Mouse (Mus musculus) heart, embryonic 12.5 days (tissue): ENCODE results near the gene Ces2a. TPM values are rescaled to one million over a fixed set of nuclear protein-coding genes. Genes with fewer than 3 reads are reported as not detected.

ENCODE experiments used
- ATAC-seq: fragments of 200-750 bp; cut with Nextera tagmentation; 2 replicates; pipeline ENCODE4 v1.8.0; 2017; ENCODE audit warnings: moderate TSS enrichment, moderate library complexity; ENCODE audit not compliant: insufficient number of reproducible peaks, low FRiP score
- H3K27ac ChIP-seq: fragments of 300-500 bp; sonication (generic); 2 replicates; pipeline ENCODE4 v1.5.1; 2016; ENCODE audit warnings: mild to moderate bottlenecking, moderate library complexity; ENCODE audit not compliant: poor library complexity, severe bottlenecking
- H3K27me3 ChIP-seq: fragments of 300-500 bp; sonication (generic); replicated peaks from 2 replicates; pipeline ENCODE4 v1.6.1; 2016; ENCODE audit warnings: mild to moderate bottlenecking, moderate library complexity
- H3K36me3 ChIP-seq: fragments of 300-500 bp; sonication (generic); 2 replicates; pipeline ENCODE4 v1.6.1; 2016; ENCODE audit warnings: mild to moderate bottlenecking, moderate library complexity
- H3K4me1 ChIP-seq: fragments of 300-500 bp; sonication (generic); replicated peaks from 2 replicates; pipeline ENCODE4 v1.6.1; 2016; ENCODE audit warnings: mild to moderate bottlenecking
- H3K4me2 ChIP-seq: fragments of 300-500 bp; sonication (generic); 2 replicates; pipeline ENCODE4 v1.6.1; 2016; ENCODE audit warnings: mild to moderate bottlenecking, moderate library complexity
- H3K4me3 ChIP-seq: fragments of 300-500 bp; sonication (generic); 2 replicates; pipeline ENCODE4 v1.5.1; 2016; ENCODE audit warnings: mild to moderate bottlenecking
- H3K9ac ChIP-seq: fragments of 300-500 bp; sonication (generic); 2 replicates; pipeline ENCODE4 v1.6.1; 2016; ENCODE audit warnings: mild to moderate bottlenecking, moderate library complexity
- H3K9me3 ChIP-seq: fragments of 300-500 bp; sonication (generic); replicated peaks from 2 replicates; pipeline ENCODE4 v1.6.1; 2016; ENCODE audit warnings: mild to moderate bottlenecking, moderate library complexity
- WGBS: fragments of 180-500 bp; shearing (Covaris S2); methylation state at CpG from one replicate; pipeline ENCODE4 v1.1.7; 2016; 5-methylcytosine and 5-hydroxymethylcytosine counted together
- polyA plus RNA-seq: library from polyadenylated mRNA; unstranded; fragments of >200 nt; fragmentation: Nextera tagmentation; extraction: Ambion mirVana; gene quantifications from 2 replicates; pipeline ENCODE4 v1.2.1, GENCODE M21; 2016

The Ces2a gene
- polyA plus RNA-seq, result not detected in 2 replicates

DNA sequence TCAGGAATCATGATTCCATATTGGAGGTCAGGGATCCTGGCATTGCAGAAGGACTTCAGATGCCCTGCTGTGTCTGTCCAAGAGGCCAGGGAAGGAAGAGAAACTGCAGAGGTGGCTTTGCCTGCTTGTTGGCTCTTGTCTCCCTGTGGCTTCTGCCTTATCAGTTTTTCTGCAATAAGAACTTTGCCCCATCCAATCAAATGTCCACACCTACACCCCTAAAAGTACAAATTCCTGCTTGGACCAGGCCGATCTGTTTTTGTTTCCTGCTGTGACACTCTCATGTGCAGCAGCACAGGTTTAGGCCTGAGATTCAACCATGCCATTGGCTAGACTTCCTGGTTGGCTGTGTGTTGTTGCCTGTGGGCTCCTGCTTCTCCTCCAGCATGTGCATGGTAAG is at the start of gene Ces2a:
Ces2a (plus strand) TSS at position 251 of the 400 bp plus-strand sequence.
- no peak within 1 kb of the TSS for H3K9ac ChIP-seq
- H3K4me1 ChIP-seq, result no peaks in the 10 kb centered on the region
- H3K27ac ChIP-seq, result no peak within 1 kb of the TSS
- no peaks in the 10 kb centered on the region for H3K36me3 ChIP-seq
- no peak for ATAC-seq
- no peak within 1 kb of the TSS for H3K4me2 ChIP-seq
- H3K27me3 ChIP-seq, result no peaks in the 10 kb centered on the region
- H3K9me3 ChIP-seq, result no peaks in the 10 kb centered on the region
- no peak within 1 kb of the TSS for H3K4me3 ChIP-seq
- WGBS, result 56% methylated on average over 1 of the region's 1 CpGs

DNA sequence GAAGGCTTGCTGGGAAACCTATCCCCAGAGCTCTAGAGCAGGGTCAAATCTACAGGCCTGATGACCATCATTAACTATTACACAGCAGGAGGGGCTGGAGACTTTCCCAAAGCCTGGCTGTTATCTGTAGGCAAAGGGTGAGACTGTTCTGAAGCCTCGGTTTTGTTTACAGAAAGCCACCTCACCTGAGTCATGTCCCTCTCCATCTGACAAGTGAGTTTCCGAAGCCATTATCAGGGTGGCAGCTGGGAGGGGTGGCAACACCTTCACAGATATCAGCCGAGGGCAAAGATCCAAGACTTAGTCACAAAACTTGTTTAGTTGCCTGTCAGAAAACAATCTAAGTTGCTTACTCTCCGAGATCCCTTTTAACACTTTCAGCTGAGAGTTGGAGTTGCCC is 45.4 kb upstream of the Ces2a start:
- H3K4me1 ChIP-seq, result no peaks in the 10 kb centered on the region
- no peak for ATAC-seq
- no peaks in the 10 kb centered on the region for H3K9me3 ChIP-seq
- H3K27ac ChIP-seq, result no peak overlapping the region
- H3K4me2 ChIP-seq, result no peak overlapping the region
- 41% methylated on average over 4 of the region's 4 CpGs for WGBS
- H3K36me3 ChIP-seq, result no peaks in the 10 kb centered on the region
- H3K27me3 ChIP-seq, result no peaks in the 10 kb centered on the region
- no peak overlapping the region for H3K4me3 ChIP-seq
- H3K9ac ChIP-seq, result no peak overlapping the region

DNA sequence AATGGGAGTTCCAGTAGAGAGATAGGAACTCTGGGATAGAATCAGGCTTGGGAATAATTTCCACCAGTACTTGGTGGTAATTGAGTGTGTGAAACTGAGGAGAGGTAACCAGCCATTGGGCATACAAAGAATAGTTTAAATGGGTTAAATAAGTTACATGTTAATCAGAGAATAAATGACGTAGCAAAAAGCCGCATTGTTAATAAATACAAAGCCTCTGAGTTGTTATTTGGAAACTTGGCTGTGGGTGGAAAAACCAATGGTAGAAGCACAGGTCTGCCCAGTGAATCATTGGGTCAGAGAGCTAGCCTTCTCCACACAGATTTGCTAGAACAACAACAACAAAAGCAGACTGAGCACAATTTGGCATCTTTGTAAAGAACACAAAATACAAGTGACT is 35.2 kb upstream of the Ces2a start:
- Histone ChIP-seq H3K4me1 (no peaks in the 10 kb centered on the region), H3K9me3 (no peaks in the 10 kb centered on the region), H3K27me3 (no peaks in the 10 kb centered on the region), H3K4me3 (no peak overlapping the region), H3K36me3 (no peaks in the 10 kb centered on the region), H3K9ac (no peak overlapping the region), H3K27ac (no peak overlapping the region), H3K4me2 (no peak overlapping the region)
- WGBS, result 82% methylated on average over 2 of the region's 2 CpGs
- no peak for ATAC-seq

DNA sequence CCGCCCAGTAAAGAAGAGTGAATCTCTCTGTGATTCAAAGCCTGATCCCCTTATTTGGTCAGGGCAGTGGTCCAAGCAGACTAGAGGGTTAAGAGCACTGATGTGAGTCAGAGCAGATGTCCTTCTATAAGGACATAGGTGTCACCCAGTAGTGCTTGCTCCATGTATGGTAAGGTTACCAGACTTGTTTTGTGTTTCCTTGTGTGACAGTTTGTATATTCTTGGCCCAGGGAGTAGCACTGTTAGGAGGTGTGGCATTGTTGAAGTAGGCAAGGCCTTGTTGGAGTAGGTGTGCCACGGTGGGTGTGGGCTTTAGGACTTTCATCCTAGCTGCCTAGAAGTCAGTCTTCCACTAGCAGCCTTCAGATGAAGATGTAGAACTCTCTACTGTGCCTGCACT is 31.9 kb upstream of the Ces2a start:
- WGBS, result 74% methylated on average over 2 of the region's 2 CpGs
- Histone ChIP-seq H3K27ac (no peak overlapping the region), H3K4me2 (no peak overlapping the region), H3K9ac (no peak overlapping the region), H3K36me3 (no peaks in the 10 kb centered on the region), H3K4me3 (no peak overlapping the region), H3K9me3 (no peaks in the 10 kb centered on the region), H3K27me3 (no peaks in the 10 kb centered on the region), H3K4me1 (no peaks in the 10 kb centered on the region)
- ATAC-seq, result no peak

DNA sequence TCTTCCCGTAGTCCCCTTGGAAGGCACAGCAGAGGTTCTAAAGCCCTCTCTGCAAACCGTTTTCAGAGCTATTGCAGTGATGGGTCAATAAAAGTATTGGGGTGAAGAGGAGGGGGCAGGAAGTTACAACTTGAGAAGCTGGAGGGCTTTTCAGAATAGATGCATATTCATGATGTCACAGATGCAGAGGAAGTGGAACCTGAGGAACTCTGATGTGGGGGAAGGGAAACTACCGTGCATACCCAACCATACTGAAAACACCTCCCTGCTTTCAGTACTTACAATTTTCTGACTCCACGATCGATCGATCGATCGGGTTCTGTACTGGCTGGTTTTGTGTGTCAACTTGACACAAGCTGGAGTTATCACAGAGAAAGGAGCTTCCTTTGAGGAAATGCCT is 12.6 kb upstream of the Ces2a start:
- Histone ChIP-seq H3K4me2 (no peak overlapping the region), H3K9ac (no peak overlapping the region), H3K9me3 (no peaks in the 10 kb centered on the region), H3K36me3 (no peaks in the 10 kb centered on the region), H3K4me1 (no peaks in the 10 kb centered on the region), H3K4me3 (no peak overlapping the region), H3K27me3 (no peaks in the 10 kb centered on the region), H3K27ac (no peak overlapping the region)
- no peak for ATAC-seq
- WGBS, result 71% methylated on average over 8 of the region's 8 CpGs

DNA sequence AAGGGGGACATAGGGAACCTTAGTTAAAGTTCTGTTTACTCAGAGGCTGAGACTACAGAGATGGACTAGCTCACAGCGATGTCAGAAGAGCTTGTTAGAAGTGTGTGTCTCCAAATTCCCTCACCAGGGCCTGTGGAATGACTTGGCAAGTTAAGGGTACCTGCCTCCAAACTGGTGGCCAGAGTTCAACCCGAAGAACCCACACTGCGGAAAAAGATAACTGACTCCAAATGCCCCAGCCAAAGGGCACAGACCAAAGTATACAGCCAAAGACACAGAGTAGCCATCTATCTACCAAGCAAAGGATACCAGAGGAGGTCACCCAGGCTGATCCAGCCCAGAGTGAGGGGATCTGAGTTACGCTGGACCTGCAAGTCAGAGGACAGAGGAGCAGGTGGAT is 2.4 kb upstream of the Ces2a start:
- Histone ChIP-seq H3K4me3 (no peak overlapping the region), H3K9ac (no peak overlapping the region), H3K9me3 (no peaks in the 10 kb centered on the region), H3K27ac (no peak overlapping the region), H3K27me3 (no peaks in the 10 kb centered on the region), H3K4me2 (no peak overlapping the region), H3K36me3 (no peaks in the 10 kb centered on the region), H3K4me1 (no peaks in the 10 kb centered on the region)
- no peak for ATAC-seq
- 82% methylated on average over 4 of the region's 4 CpGs for WGBS

DNA sequence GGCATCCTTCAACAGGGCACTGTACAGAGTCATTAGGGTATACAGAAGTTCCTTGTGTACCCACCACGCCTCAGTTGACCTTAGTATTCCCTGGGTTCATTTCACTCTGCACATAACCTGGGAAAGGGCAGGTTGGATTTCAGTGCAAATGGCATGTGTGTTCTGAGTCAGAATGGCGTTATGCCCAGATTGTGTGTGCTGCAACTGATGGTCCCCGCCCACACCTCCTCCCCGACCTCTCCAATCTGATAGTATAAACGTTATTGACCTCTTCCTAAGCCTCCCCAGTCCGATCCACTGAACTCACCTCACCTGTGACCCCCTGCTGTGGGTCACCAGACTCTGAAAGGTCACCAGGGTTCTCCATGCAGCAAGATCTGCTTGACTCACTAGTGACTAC is 1.8 kb upstream of the Ces2a start:
- 63% methylated on average over 6 of the region's 6 CpGs for WGBS
- H3K9me3 ChIP-seq, result no peaks in the 10 kb centered on the region
- no peak overlapping the region for H3K9ac ChIP-seq
- H3K4me3 ChIP-seq, result no peak overlapping the region
- H3K4me2 ChIP-seq, result no peak overlapping the region
- H3K27ac ChIP-seq, result no peak overlapping the region
- no peaks in the 10 kb centered on the region for H3K36me3 ChIP-seq
- ATAC-seq, result no peak
- no peaks in the 10 kb centered on the region for H3K27me3 ChIP-seq
- H3K4me1 ChIP-seq, result no peaks in the 10 kb centered on the region

DNA sequence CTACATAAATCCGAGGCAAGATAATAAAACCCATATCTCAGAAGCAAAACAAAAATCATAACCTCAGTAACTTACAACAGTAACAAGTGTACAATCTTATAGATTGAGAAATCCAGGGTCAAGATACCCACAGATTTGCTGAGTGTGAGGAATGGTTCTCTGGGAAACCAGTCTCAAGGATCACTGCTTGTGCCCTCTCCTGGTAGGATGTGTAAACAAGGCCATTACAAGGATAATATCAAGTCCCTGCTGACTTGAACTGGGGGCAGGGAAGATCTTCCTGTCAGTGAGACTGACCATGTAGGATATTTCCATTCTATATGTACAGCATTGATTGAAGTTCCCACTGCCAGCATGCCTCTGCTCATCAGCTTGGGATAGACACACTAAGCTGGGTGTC is 8.2 kb downstream of the Ces2a start:
- no peak overlapping the region for H3K4me2 ChIP-seq
- no peaks in the 10 kb centered on the region for H3K27me3 ChIP-seq
- no peaks in the 10 kb centered on the region for H3K4me1 ChIP-seq
- no peak overlapping the region for H3K4me3 ChIP-seq
- WGBS, result 68% methylated on average over 1 of the region's 1 CpGs
- 0 out of 2 replicates have a peak, but pooled peaks cover 4% of the 10 kb centered on the region for H3K9me3 ChIP-seq
- ATAC-seq, result no peak
- H3K9ac ChIP-seq, result no peak overlapping the region
- no peaks in the 10 kb centered on the region for H3K36me3 ChIP-seq
- no peak overlapping the region for H3K27ac ChIP-seq

DNA sequence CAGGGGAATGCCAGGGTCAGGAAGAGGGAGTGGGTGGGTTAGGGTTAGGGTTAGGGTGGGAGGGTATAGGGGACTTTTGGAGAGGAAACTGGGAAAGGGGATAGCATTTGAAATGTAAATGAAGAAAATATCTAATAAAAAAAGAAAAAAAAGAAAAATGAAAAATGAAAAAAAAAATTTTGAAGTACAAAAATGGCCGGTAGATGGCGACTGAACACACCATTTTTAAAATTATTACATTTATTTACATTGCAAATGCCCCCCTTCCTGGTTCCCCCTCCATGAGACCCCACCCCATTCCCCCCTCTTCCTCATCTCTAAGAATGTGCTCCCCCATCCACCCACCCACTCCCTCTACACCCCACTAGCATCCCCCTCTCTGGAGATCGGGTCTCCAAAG is 9.6 kb downstream of the Ces2a start:
- Histone ChIP-seq H3K27me3 (no peaks in the 10 kb centered on the region), H3K9ac (no peak overlapping the region), H3K4me2 (no peak overlapping the region), H3K4me3 (no peak overlapping the region), H3K4me1 (no peaks in the 10 kb centered on the region), H3K9me3 (0 out of 2 replicates have a peak, but pooled peaks cover 4% of the 10 kb centered on the region), H3K27ac (no peak overlapping the region), H3K36me3 (no peaks in the 10 kb centered on the region)
- 79% methylated on average over 3 of the region's 3 CpGs for WGBS
- ATAC-seq, result no peak

DNA sequence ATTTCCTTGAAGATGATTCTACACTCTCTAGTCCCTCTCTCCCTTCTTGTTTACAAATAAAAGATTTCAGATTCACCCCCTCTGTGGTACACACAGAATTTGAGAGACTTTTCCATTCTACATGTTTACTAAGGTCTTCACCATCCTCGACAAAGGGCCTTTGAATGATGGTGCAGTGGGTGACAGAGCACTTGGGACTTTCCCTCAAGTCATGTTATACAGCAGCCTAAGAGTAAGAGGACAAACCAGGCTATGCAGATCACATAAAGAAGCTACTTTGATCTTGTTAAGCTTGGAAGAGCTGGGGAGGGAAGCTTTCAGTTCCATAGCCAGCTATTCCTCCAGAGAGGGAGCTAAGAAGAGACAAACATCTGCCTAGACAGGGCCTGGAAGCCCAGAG is 19.0 kb downstream of the Ces2a start:
- no peak for ATAC-seq
- Histone ChIP-seq H3K4me1 (no peaks in the 10 kb centered on the region), H3K9me3 (no peaks in the 10 kb centered on the region), H3K36me3 (no peaks in the 10 kb centered on the region), H3K4me3 (no peak overlapping the region), H3K27me3 (no peaks in the 10 kb centered on the region), H3K9ac (no peak overlapping the region), H3K27ac (no peak overlapping the region), H3K4me2 (no peak overlapping the region)
- WGBS, result 77% methylated on average over 1 of the region's 1 CpGs

DNA sequence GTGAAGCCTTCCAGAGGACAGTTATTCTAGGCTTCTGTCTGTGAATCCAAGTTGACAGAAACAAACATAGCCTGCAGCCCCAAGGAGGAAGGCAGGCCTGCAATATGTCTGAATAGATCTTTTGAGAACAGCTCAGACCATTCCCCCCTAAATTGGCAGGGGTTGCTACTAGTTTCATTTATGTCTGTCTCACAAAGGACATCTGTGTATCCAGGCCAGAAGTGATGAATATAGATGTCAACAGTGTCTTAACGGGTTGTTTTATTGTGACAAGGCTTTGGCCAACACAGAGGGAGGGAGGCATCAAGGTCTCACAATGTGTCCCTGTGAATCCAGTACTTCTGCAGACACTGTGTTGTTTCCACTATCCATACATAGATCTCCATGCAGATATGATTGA is 23.8 kb downstream of the Ces2a start:
- H3K4me3 ChIP-seq, result no peak overlapping the region
- WGBS, result 54% methylated on average over 1 of the region's 1 CpGs
- 0 out of 2 replicates have a peak, but pooled peaks cover 3% of the 10 kb centered on the region for H3K9me3 ChIP-seq
- no peaks in the 10 kb centered on the region for H3K36me3 ChIP-seq
- H3K27ac ChIP-seq, result no peak overlapping the region
- no peak overlapping the region for H3K4me2 ChIP-seq
- no peak overlapping the region for H3K9ac ChIP-seq
- no peaks in the 10 kb centered on the region for H3K4me1 ChIP-seq
- no peaks in the 10 kb centered on the region for H3K27me3 ChIP-seq
- ATAC-seq, result no peak

DNA sequence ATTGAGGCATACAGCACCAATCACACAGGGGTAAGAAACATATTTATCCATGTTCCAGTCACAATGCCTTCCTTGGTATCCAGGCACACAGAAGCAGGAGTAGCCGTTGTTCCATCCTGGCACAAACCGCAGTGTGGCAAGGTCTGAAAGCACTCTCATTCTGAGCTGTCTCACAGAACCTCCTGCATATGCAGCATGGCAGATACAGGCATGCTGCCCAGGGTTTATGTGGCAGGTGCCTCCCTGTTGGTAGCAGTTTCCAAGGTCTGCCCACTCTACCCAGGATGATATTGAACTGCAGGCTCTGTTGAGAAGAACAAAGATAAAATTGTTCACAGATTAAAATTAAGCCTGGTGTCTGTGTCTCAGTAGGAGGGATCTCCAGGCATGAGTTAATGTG is 24.4 kb downstream of the Ces2a start:
- H3K4me2 ChIP-seq, result no peak overlapping the region
- no peak for ATAC-seq
- no peaks in the 10 kb centered on the region for H3K4me1 ChIP-seq
- no peaks in the 10 kb centered on the region for H3K36me3 ChIP-seq
- H3K27ac ChIP-seq, result no peak overlapping the region
- no peak overlapping the region for H3K4me3 ChIP-seq
- 0 out of 2 replicates have a peak, but pooled peaks cover 3% of the 10 kb centered on the region for H3K9me3 ChIP-seq
- 89% methylated on average over 2 of the region's 2 CpGs for WGBS
- no peak overlapping the region for H3K9ac ChIP-seq
- no peaks in the 10 kb centered on the region for H3K27me3 ChIP-seq
